ENCODE assay signal across 18 mouse cellular contexts in the genomic region with DNA sequence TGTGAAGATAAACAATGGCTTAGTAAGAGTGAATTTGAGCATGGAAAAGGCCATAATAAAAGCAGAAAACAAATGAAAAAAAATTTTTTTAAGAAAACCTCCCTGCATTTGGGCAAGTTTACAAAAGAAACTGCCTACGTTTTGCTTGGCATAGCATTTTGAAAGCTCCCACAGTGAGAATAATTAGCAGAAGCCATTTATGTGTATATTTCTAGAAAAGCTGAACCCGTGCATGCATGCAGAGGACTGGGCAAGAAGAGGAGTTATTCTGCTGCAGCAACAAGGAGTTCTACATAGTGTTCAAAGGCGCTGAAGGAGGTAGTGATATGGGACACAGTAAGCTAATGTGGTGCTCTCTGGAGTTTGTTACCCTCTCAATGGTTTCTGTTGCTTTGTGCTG.
"Had no signal": no experiment of that assay in that cellular context is flagged by ENCODE, and none has a peak within 500 bp of the region (broad histone marks: within the 10 kb centered on the region; RNA-seq: fewer than 3 reads in every experiment).

No protein-coding gene starts in this region.

- H3K27me3 ChIP-seq: liver, embryonic 13.5 days; stomach, embryonic 15.5 days had no signal

- H3K9ac ChIP-seq: liver, embryonic 13.5 days; stomach, embryonic 15.5 days had no signal

- H3K4me3 ChIP-seq: layer of hippocampus, adult 2 months; left cerebral cortex, adult 2 months; liver, embryonic 13.5 days; stomach, embryonic 15.5 days had no signal

- H3K4me2 ChIP-seq: liver, embryonic 13.5 days; midbrain, embryonic 11.5 days; stomach, embryonic 15.5 days had no signal

- DNase-seq: kidney, adult 18-20 months; kidney, adult 9 months; kidney, postnatal 25 days; layer of hippocampus, adult 9-11 months; liver, embryonic 13.5 days; lung, adult 2 months; lung, postnatal 14 days; lung, postnatal 4 days; midbrain, embryonic 14.5 days; spleen, adult 18-20 months; thymus, adult 18-20 months; thymus, postnatal 36 days had no signal

- H3K27ac ChIP-seq: kidney, postnatal 0 days; layer of hippocampus, adult 2 months; left cerebral cortex, adult 2 months; liver, embryonic 13.5 days; stomach, embryonic 15.5 days had no signal

- H3K9me3 ChIP-seq: liver, embryonic 13.5 days; stomach, embryonic 15.5 days had no signal

- H3K4me1 ChIP-seq: liver, embryonic 13.5 days; stomach, embryonic 15.5 days had no signal

- H3K36me3 ChIP-seq: liver, embryonic 13.5 days; stomach, embryonic 15.5 days had no signal

- ATAC-seq: intestine, embryonic 16.5 days had no signal
